Mouse (Mus musculus) left cerebral cortex, postnatal 36 days (tissue): ENCODE results near the gene Nudt5. TPM values are rescaled to one million over a fixed set of nuclear protein-coding genes. Genes with fewer than 3 reads are reported as not detected.

Experiments used
- DNase-seq, 2 experiments: peaks; one replicate each; pipeline ENCODE4 v3.0.0; 2021 to 2022; ENCODE audit warnings: low spot score in 2 of 2, mixed read lengths in 1 of 2
- intact Hi-C: fragments of 180-260 bp; cut with DNase I; formaldehyde crosslinking; loops from one replicate; pipeline ENCODE4 v1.15.1; 2025
- total RNA-seq, 2 experiments: library from RNA; stranded (reverse); gene quantifications; 2 replicates each; pipeline ENCODE4 v1.2.3; 2021

Gene Nudt5
- total RNA-seq, 2 experiments from 2014 or later: 21.5 to 22.2 TPM

GRCm38 (mm10) chr2:5851116-5851515, 6.3 kb downstream of the Nudt5 start:
- intact Hi-C loops: no loop called here
- DNase-seq: no peak

GRCm38 (mm10) chr2:5851866-5852265, 7.0 kb downstream of the Nudt5 start:
- intact Hi-C loops: no loop called here

GRCm38 (mm10) chr2:5862834-5863233, 18.0 kb downstream of the Nudt5 start, which contains the start of gene Gm13199:
Gm13199 (minus strand) TSS chr2:5862934.
- DNase-seq: no peak
- intact Hi-C loops: no loop called here

More at GRCm38 (mm10) chr2:5851866-5852265, 7.0 kb downstream of the Nudt5 start:
- DNase-seq: no peak

- intact Hi-C loops: no loop called here
- no peak for DNase-seq
Observed at GRCm38 (mm10) chr2:5867681-5868080, 22.9 kb downstream of the Nudt5 start.

- intact Hi-C loops: no loop called here
- DNase-seq: no peak
Observed at GRCm38 (mm10) chr2:5869746-5870145, 24.9 kb downstream of the Nudt5 start.

- no peak for DNase-seq
- intact Hi-C loops: no loop called here
Observed at GRCm38 (mm10) chr2:5877446-5877845, 32.6 kb downstream of the Nudt5 start.

- intact Hi-C loops: no loop called here
- no peak for DNase-seq
Observed at GRCm38 (mm10) chr2:5888865-5889264, 44.0 kb downstream of the Nudt5 start.

GRCm38 (mm10) chr2:5889412-5889811, 44.6 kb downstream of the Nudt5 start:
- intact Hi-C loops: no loop called here
- no peak for DNase-seq

- no peak for DNase-seq
- intact Hi-C loops: loop anchor here (5.0 kb wide), 1 partner anchor 58 kb away; the partner anchor contains the start of gene Upf2
Observed at GRCm38 (mm10) chr2:5894296-5894695, 49.5 kb downstream of the Nudt5 start.

- DNase-seq: peak; percentile 99
- intact Hi-C loops: loop anchor here (5.0 kb wide), 2 partner anchors 47 to 57 kb away; partner anchors contain the start of genes Dhtkd1 and Upf2
Observed at GRCm38 (mm10) chr2:5894843-5895570, 50.2 kb downstream of the Nudt5 start, which contains the start of gene Sec61a2. Sec61a2 (minus strand) TSS chr2:5895432.

- intact Hi-C loops: no loop called here
- no peak for DNase-seq
Observed at GRCm38 (mm10) chr2:5900145-5900544, 55.3 kb downstream of the Nudt5 start.

- intact Hi-C loops: no loop called here
- DNase-seq: peak in 1 of 2 experiments; percentile 17
Observed at GRCm38 (mm10) chr2:5906092-5906491, 61.3 kb downstream of the Nudt5 start.

GRCm38 (mm10) chr2:5906625-5907024, 61.8 kb downstream of the Nudt5 start:
- intact Hi-C loops: no loop called here

GRCm38 (mm10) chr2:5911282-5911965, 66.6 kb downstream of the Nudt5 start:
- intact Hi-C loops: no loop called here

More at GRCm38 (mm10) chr2:5906625-5907024, 61.8 kb downstream of the Nudt5 start:
- DNase-seq: no peak

More at GRCm38 (mm10) chr2:5911282-5911965, 66.6 kb downstream of the Nudt5 start:
- DNase-seq: peak; percentile 17 to 27

Other genes with a start within 250 kb of the Nudt5 start
- gene Camk1d, start 130.5 kb upstream of the Nudt5 start, total RNA-seq: 100 to 1,000 TPM; 121 to 124 TPM
- 100 to 1,000 TPM; 139 to 167 TPM for gene Cdc123, start 145 bp downstream of the Nudt5 start, total RNA-seq
- gene Gm13199, start 17.9 kb downstream of the Nudt5 start, total RNA-seq: 1 to 10 TPM in 1 of 2 experiments, under 1 TPM in 1; 0.86 to 3.4 TPM
- 100 to 1,000 TPM in 1 of 2 experiments, 10 to 100 TPM in 1; 71.9 to 116 TPM for gene Sec61a2, start 50.4 kb downstream of the Nudt5 start, total RNA-seq
- 10 to 100 TPM in 1 of 2 experiments, 1 to 10 TPM in 1; 9.0 to 11.0 TPM for gene Dhtkd1, start 97.8 kb downstream of the Nudt5 start, total RNA-seq
- gene Upf2, start 106.5 kb downstream of the Nudt5 start, total RNA-seq: 10 to 100 TPM; 30.1 to 41.9 TPM